Mouse (Mus musculus) liver, embryonic 14 days (tissue): ENCODE measurements around the gene Gabrb3. TPM values are rescaled to one million over a fixed set of nuclear protein-coding genes. Genes with fewer than 3 reads are reported as not detected.

Experiments used
- polyA plus RNA-seq: library from polyadenylated mRNA; depleted of rRNA; stranded (reverse); fragments of >200 nt; gene quantifications from 2 replicates; pipeline ENCODE4 v1.2.3, GENCODE M21; 2012; rRNA removed

Gabrb3 gene
- 0.01 and 0.02 TPM in 2 replicates for polyA plus RNA-seq

GRCm38 (mm10) chr7:57419392-57419791 is at the start of gene Gabrb3:
TSS of gene Gabrb3 (plus strand) at chr7:57419692.

DNA sequence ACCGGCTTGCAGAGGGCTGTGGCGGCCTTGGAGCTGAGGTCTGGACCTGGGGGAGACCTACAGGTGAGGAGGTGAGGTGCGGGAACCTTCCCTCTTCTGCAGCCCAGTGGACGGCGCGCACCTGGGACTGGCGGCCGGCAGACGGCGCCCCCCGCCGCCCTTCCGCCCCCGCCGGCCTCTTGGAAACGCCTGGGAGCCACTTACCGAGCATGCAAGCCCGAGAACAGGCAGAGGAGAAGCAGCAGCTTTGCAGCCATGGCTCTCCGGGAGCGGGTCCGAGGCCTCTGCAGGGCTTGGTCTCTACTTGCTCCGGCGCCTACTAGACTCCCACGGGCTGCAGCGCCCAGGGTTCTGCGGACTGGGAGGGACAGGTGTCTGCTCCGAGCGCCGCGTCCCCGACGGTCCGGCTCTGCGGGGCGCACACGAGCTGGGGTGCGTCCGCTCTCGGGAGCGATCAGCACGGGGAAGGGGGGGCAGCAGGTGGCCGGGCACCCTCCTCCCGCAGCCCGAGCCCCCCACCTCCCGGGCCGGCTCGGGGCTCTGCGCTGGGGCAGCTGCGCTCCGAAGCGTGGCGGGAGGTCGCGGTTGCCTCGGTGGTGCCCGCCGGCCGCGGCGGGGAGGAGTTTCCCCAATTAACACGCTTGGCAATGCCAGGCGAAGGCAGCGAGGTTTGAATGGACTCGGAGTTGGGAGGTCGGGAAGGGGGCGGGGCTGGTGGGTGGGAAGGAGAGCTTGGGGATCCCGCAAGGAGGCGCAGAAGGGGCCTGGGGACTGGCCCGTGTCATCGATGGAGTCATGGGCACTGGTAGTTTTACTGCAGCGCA is 32.8 kb upstream of the Gabrb3 start, which contains the start of gene Gabrg3:
Gene Gabrg3 (minus strand): TSS at position 672 of the 824 bp plus-strand sequence.

DNA sequence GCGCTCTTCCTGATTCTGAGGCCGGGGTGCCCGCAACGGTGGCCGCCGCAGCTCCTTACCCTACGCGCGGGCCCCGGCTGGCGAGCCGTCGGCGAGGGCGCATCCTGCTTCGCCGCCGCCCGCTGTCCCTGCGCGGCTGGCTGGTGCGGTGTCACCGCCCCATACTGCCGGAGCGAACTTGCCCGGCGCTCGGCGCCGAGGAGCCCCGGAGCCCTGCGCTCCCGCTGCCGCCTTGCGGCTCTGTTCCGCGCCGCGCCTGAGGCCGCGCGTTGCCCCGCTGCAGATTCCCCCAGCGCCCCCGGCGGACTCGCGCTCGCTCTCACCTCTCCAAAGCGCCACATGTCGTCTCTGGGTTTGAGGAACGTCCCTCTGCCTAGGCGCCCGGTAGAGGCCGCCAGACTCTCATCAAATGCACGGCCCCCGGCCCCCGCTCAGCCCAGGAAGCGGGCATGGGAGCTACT is 90.2 kb downstream of the Gabrb3 start, which contains the start of gene Gabra5:
Gene Gabra5 (minus strand): TSS at position 379 of the 461 bp plus-strand sequence.

Other genes starting within 250 kb of the Gabrb3 start
- 0.02 and 0.03 TPM in 2 replicates for gene Gabrg3, start 32.5 kb upstream of the Gabrb3 start, polyA plus RNA-seq
- not detected in 2 replicates for gene Gabra5, start 90.4 kb downstream of the Gabrb3 start, polyA plus RNA-seq